8 mouse cellular contexts compared by ENCODE assay signal in the genomic region with DNA sequence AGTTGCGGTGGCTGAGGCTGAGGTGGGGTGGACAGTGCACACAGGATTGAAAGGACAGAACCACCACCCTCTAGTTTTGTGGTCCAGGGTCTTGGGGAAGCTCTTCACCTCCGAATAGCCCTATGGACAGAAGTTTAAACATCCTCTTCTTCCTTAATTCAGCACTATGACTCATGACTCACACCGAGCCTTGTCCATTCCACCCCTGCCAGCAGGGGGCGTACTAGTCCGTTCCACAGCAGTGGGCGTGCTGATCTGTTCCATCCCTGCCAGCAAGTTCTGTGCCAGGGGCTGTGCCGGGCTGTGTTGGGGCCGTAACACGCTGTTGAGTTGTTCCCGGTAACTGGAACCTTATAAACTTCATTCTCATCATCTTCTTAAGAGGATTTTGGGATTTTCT.
A peak's percentile ranks its signal among the peaks of the same experiment; 100 is the strongest.
DNase-seq lines count a peak whose midpoint lies in the region; ATAC-seq and TF ChIP-seq lines count a peak whose summit lies in the region.

No protein-coding gene starts in this region.

- no peaks in the 10 kb centered on the region for H3K36me3 ChIP-seq in midbrain, embryonic 10.5 days
- H3K36me3 ChIP-seq in midbrain, embryonic 16.5 days (ENCODE audit: control insufficient read depth, insufficient read depth, low read length): no peaks in the 10 kb centered on the region
- no peaks in the 10 kb centered on the region for H3K36me3 ChIP-seq in small intestine, adult 2 months (ENCODE audit: control insufficient read depth, insufficient read depth, low read length)

- H3K27me3 ChIP-seq in midbrain, embryonic 10.5 days (ENCODE audit: low read depth, poor library complexity, severe bottlenecking): peaks cover 60% of the 10 kb centered on the region
- H3K27me3 ChIP-seq in midbrain, embryonic 16.5 days (ENCODE audit: control insufficient read depth, insufficient read depth, low read depth, low read length): peaks cover 8% of the 10 kb centered on the region; the same call in 1 of the 2 replicates
- peaks cover 11% of the 10 kb centered on the region; the same call in 1 of the 2 replicates for H3K27me3 ChIP-seq in small intestine, adult 2 months (ENCODE audit: control insufficient read depth, insufficient read depth, low read length)

- no peak overlapping the region for H3K4me2 ChIP-seq in midbrain, embryonic 16.5 days (ENCODE audit: low read length)

- DNase-seq in frontal cortex, postnatal 36 days (ENCODE audit: low spot score in 2 of 2): peak; percentile 44 to 57
- peak; percentile 34 for DNase-seq in midbrain, embryonic 10.5 days (ENCODE audit: low spot score)
- DNase-seq in T-cell, adult 2 months (ENCODE audit: low spot score): peak; percentile 32
- peak; percentile 76 for DNase-seq in induced T-regulatory cell, adult 2 months (ENCODE audit: low read depth)

- peak; percentile 43; the same call in 1 of the 2 replicates for TF ChIP-seq CTCF in small intestine, adult 2 months (IDR thresholded peaks at IDR 0.05; ENCODE audit: extremely low read depth, insufficient read length, insufficient replicate concordance, low read depth, low read length)

- peaks cover 54% of the 10 kb centered on the region for H3K4me1 ChIP-seq in midbrain, embryonic 10.5 days
- peaks cover 26% of the 10 kb centered on the region for H3K4me1 ChIP-seq in midbrain, embryonic 16.5 days (ENCODE audit: control insufficient read depth, insufficient read depth, low read length)
- no peaks in the 10 kb centered on the region for H3K4me1 ChIP-seq in small intestine, adult 2 months (ENCODE audit: control insufficient read depth, insufficient read depth, insufficient read length, low read length)

- no peaks in the 10 kb centered on the region for H3K9me3 ChIP-seq in midbrain, embryonic 10.5 days (replicated peaks)
- no peaks in the 10 kb centered on the region for H3K9me3 ChIP-seq in midbrain, embryonic 16.5 days (replicated peaks; ENCODE audit: control insufficient read depth, low read length, poor library complexity, severe bottlenecking)

- H3K4me3 ChIP-seq in midbrain, embryonic 10.5 days: no peak overlapping the region
- H3K4me3 ChIP-seq in midbrain, embryonic 16.5 days (ENCODE audit: low read depth, low read length): no peak overlapping the region
- H3K4me3 ChIP-seq in small intestine, adult 2 months (ENCODE audit: low read depth, low read length): no peak overlapping the region

- WGBS in midbrain, embryonic 10.5 days: 50% methylated on average over 10 of the region's 10 CpGs
- 45% methylated on average over 10 of the region's 10 CpGs for WGBS in midbrain, embryonic 16.5 days
- WGBS in small intestine, adult 2 months: 60% methylated on average over 10 of the region's 10 CpGs

- no peak for TF ChIP-seq POLR2A in small intestine, adult 2 months (IDR thresholded peaks at IDR 0.05; ENCODE audit: low read depth, low read length)

- H3K27ac ChIP-seq in midbrain, embryonic 10.5 days (replicated peaks): no peak overlapping the region
- no peak overlapping the region for H3K27ac ChIP-seq in midbrain, embryonic 16.5 days (ENCODE audit: low read length)
- H3K27ac ChIP-seq in small intestine, adult 2 months (ENCODE audit: insufficient read depth, low read depth, low read length): no peak overlapping the region

- no peak for ATAC-seq in frontal cortex, adult (ENCODE audit: low TSS enrichment)
- ATAC-seq in midbrain, embryonic 16.5 days: no peak
- no peak for ATAC-seq in cerebellum, adult (ENCODE audit: insufficient number of reproducible peaks, low FRiP score, low TSS enrichment)

- H3K9ac ChIP-seq in midbrain, embryonic 16.5 days (ENCODE audit: low read depth, low read length): no peak overlapping the region
